Mouse (Mus musculus) heart, adult 11 months (tissue): ENCODE results near the gene Ncapg.

Experiments
- DNase-seq: peaks from one replicate; pipeline ENCODE4 v3.0.0; 2022

The Ncapg gene

DNA sequence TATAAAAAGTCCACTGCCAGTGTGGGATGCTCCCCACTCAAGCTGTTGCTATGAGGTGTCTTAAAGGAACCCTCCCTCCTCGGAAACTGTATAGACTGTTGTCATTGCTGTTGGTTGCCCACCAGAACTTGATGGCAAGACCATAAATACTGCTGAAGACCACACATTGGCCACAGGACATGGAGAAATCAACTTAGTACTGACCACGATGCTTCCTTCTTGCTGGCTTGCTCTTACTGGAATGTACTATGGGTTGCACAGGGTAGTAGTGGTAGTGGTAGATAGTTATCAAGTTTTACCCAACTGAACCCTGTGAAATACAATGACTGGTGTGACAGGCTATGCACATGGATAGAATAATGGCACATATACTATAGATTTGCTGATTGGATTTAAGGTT is 37.1 kb downstream of the Ncapg start:
- DNase-seq, result no peak

DNA sequence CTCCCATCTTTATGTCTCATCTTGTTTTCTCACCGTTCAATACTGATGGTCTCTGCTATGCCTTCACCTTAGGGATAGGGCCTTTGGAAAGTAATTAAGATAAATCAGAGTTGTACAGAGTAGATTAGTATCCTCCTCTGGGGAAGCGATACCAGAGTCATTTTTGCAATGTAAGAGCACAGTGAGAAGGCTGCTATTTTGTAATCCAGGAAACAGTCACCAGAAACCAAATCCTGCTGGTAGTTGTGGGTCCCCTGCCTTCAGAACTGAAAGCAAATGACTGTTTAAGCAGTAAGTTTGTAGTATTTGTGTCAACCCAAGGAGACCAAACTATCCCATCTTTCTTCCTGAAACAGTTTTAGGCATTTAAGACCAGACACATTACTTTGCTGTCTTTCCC is 39.9 kb downstream of the Ncapg start:
- DNase-seq, result no peak

DNA sequence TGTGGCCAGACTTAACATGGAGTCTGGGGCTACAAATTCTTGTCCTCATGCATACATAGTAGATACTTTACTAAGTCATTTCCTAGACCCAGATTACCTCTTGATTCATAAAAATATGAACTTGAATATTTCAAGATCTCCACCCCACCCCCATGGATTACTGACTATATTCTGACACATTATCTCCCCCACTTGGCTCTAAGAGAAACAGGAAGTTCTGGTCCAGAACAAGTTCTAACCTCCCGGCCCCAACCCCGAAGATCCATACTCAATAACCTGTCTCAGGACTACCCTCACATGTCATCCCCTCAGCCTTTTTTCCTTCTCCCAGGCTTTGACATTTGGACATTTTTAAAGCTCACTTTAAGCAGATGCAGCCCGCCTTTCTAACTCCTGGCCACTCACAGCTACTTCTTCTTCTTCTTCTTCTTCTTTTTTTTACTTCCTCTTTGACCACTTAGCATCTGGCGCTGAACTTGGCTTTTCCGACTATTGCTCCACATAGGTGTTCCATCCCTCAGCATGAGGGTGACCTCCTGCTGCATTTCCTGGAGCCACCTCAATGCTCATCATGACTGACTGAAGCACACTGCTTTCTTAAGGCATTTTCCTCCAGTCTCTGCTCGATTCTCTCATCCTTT is 49.2 kb downstream of the Ncapg start:
- DNase-seq, result no peak

DNA sequence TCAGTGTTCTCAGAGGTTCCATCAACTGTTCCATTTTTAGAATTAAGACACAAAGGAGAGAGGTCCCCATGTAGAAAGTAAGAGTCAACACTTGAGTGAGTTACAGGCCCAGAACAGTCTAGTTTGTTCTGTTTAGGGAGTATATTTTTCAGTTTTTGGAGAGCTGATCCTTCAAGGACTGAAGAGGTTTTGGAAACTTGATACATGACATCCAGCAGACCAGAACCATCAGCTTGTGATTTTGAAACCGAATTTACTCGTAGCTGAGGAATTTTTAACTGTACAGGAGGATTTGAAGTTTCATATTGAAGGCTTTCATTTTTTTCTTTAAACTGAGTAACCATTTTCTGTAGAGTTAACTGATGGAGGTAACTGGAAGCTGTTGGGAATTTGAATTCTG is 64.0 kb downstream of the Ncapg start:
- no peak for DNase-seq

DNA sequence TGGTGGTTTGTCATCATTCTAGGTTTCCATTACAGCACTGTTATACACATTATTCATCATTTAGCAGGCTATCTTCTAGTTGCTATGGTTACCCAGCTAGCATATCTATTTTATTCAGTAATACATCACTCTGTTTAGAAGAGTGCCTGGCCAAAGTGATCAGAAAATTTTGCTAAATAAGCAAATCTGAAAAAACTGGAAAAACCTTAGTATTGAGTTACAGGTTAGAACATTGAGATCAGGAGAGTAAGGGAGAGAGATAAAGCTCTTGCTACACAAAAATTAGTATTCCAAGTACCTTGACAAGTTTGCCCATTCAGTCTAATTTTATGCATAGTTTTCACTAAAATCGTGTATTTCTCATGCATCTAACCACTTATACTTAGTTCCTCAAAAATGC is 68.2 kb downstream of the Ncapg start:
- no peak for DNase-seq
